Mouse (Mus musculus): Measurements from ENCODE around the gene Cuedc2. TPM values are rescaled to one million over a fixed set of nuclear protein-coding genes. Genes with fewer than 3 reads are reported as not detected.

Cuedc2 gene
- polyA plus RNA-seq, 1 experiment from 2014 or later = 169 TPM

GRCm38 (mm10) chr19:46308706-46309435, 29.6 kb downstream of the Cuedc2 start:
- H3K27ac ChIP-seq (ENCODE audit: low read length) = no peak overlapping the region
- WGBS = 3% methylated on average over 46 of the region's 47 CpGs
- H3K9ac ChIP-seq (replicated peaks; ENCODE audit: low read depth, low read length) = peak overlapping the region; percentile 28; the same call in 1 of the 2 replicates
- H3K27me3 ChIP-seq (ENCODE audit: control insufficient read depth, insufficient read depth, low read length) = no peaks in the 10 kb centered on the region
- ATAC-seq (ENCODE audit: insufficient number of reproducible peaks, insufficient read depth, low FRiP score, low read depth) = 0 out of 2 replicates have a peak, but pooled peaks have one; percentile 5
- H3K36me3 ChIP-seq (ENCODE audit: control insufficient read depth, insufficient read depth, low read length) = peaks cover 36% of the 10 kb centered on the region
- no peaks in the 10 kb centered on the region for H3K9me3 ChIP-seq (ENCODE audit: control insufficient read depth, low read depth, low read length)
- H3K4me1 ChIP-seq (ENCODE audit: control insufficient read depth, insufficient read depth, low read length) = peaks cover 15% of the 10 kb centered on the region; the same call in 1 of the 2 replicates
- H3K4me3 ChIP-seq (ENCODE audit: low read depth, low read length) = peak overlapping the region; percentile 31
- peak overlapping the region; percentile 66 for H3K4me2 ChIP-seq (replicated peaks; ENCODE audit: low read depth, low read length)

GRCm38 (mm10) chr19:46308303-46308702, 30.2 kb downstream of the Cuedc2 start:
- Histone ChIP-seq H3K4me3 (ENCODE audit: low read depth, low read length) (no peak overlapping the region), H3K27ac (ENCODE audit: low read length) (no peak overlapping the region), H3K27me3 (ENCODE audit: control insufficient read depth, insufficient read depth, low read length) (no peaks in the 10 kb centered on the region), H3K36me3 (ENCODE audit: control insufficient read depth, insufficient read depth, low read length) (peaks cover 36% of the 10 kb centered on the region), H3K9ac (replicated peaks; ENCODE audit: low read depth, low read length) (no peak overlapping the region), H3K4me2 (replicated peaks; ENCODE audit: low read depth, low read length) (peak overlapping the region; percentile 66; the same call in 1 of the 2 replicates), H3K9me3 (ENCODE audit: control insufficient read depth, low read depth, low read length) (no peaks in the 10 kb centered on the region), H3K4me1 (ENCODE audit: control insufficient read depth, insufficient read depth, low read length) (peaks cover 18% of the 10 kb centered on the region; the same call in 1 of the 2 replicates)
- 70% methylated on average over 16 of the region's 16 CpGs for WGBS
- ATAC-seq (ENCODE audit: insufficient number of reproducible peaks, insufficient read depth, low FRiP score, low read depth) = no peak

- WGBS = 80% methylated on average over 16 of the region's 16 CpGs
Observed at GRCm38 (mm10) chr19:46307781-46308180, 30.7 kb downstream of the Cuedc2 start.

GRCm38 (mm10) chr19:46306751-46307289, 31.7 kb downstream of the Cuedc2 start:
- Histone ChIP-seq H3K27ac (ENCODE audit: low read length) (no peak overlapping the region), H3K4me1 (ENCODE audit: control insufficient read depth, insufficient read depth, low read length) (peaks cover 18% of the 10 kb centered on the region; the same call in 1 of the 2 replicates), H3K36me3 (ENCODE audit: control insufficient read depth, insufficient read depth, low read length) (peaks cover 33% of the 10 kb centered on the region), H3K4me3 (ENCODE audit: low read depth, low read length) (no peak overlapping the region), H3K9ac (replicated peaks; ENCODE audit: low read depth, low read length) (no peak overlapping the region), H3K4me2 (replicated peaks; ENCODE audit: low read depth, low read length) (no peak overlapping the region), H3K9me3 (ENCODE audit: control insufficient read depth, low read depth, low read length) (no peaks in the 10 kb centered on the region), H3K27me3 (ENCODE audit: control insufficient read depth, insufficient read depth, low read length) (no peaks in the 10 kb centered on the region)
- ATAC-seq (ENCODE audit: insufficient number of reproducible peaks, insufficient read depth, low FRiP score, low read depth) = no peak
- 94% methylated on average over 9 of the region's 9 CpGs for WGBS

More at GRCm38 (mm10) chr19:46307781-46308180, 30.7 kb downstream of the Cuedc2 start:
- H3K36me3 ChIP-seq (ENCODE audit: control insufficient read depth, insufficient read depth, low read length) = peaks cover 36% of the 10 kb centered on the region
- no peak overlapping the region for H3K4me3 ChIP-seq (ENCODE audit: low read depth, low read length)
- H3K27ac ChIP-seq (ENCODE audit: low read length) = no peak overlapping the region
- no peak overlapping the region for H3K4me2 ChIP-seq (replicated peaks; ENCODE audit: low read depth, low read length)
- ATAC-seq (ENCODE audit: insufficient number of reproducible peaks, insufficient read depth, low FRiP score, low read depth) = no peak
- H3K27me3 ChIP-seq (ENCODE audit: control insufficient read depth, insufficient read depth, low read length) = no peaks in the 10 kb centered on the region
- 0 out of 2 replicates have a peak overlapping the region, but pooled peaks have one; percentile 10 for H3K9ac ChIP-seq (replicated peaks; ENCODE audit: low read depth, low read length)
- no peaks in the 10 kb centered on the region for H3K9me3 ChIP-seq (ENCODE audit: control insufficient read depth, low read depth, low read length)
- H3K4me1 ChIP-seq (ENCODE audit: control insufficient read depth, insufficient read depth, low read length) = peaks cover 18% of the 10 kb centered on the region; the same call in 1 of the 2 replicates

GRCm38 (mm10) chr19:46306268-46306610, 32.3 kb downstream of the Cuedc2 start:
- ATAC-seq (ENCODE audit: insufficient number of reproducible peaks, insufficient read depth, low FRiP score, low read depth) = no peak
- peak overlapping the region; percentile 99 for H3K4me2 ChIP-seq (replicated peaks; ENCODE audit: low read depth, low read length)
- H3K9me3 ChIP-seq (ENCODE audit: control insufficient read depth, low read depth, low read length) = no peaks in the 10 kb centered on the region
- H3K9ac ChIP-seq (replicated peaks; ENCODE audit: low read depth, low read length) = peak overlapping the region; percentile 41; the same call in 1 of the 2 replicates
- peak overlapping the region; percentile 81 for H3K4me3 ChIP-seq (ENCODE audit: low read depth, low read length)
- H3K27ac ChIP-seq (ENCODE audit: low read length) = no peak overlapping the region
- H3K4me1 ChIP-seq (ENCODE audit: control insufficient read depth, insufficient read depth, low read length) = peaks cover 18% of the 10 kb centered on the region; the same call in 1 of the 2 replicates
- WGBS = 57% methylated on average over 5 of the region's 5 CpGs
- no peaks in the 10 kb centered on the region for H3K27me3 ChIP-seq (ENCODE audit: control insufficient read depth, insufficient read depth, low read length)
- peaks cover 27% of the 10 kb centered on the region for H3K36me3 ChIP-seq (ENCODE audit: control insufficient read depth, insufficient read depth, low read length)

GRCm38 (mm10) chr19:46305432-46306267, 32.9 kb downstream of the Cuedc2 start:
- Histone ChIP-seq H3K4me2 (replicated peaks; ENCODE audit: low read depth, low read length) (peak overlapping the region; percentile 99), H3K4me1 (ENCODE audit: control insufficient read depth, insufficient read depth, low read length) (peaks cover 18% of the 10 kb centered on the region; the same call in 1 of the 2 replicates), H3K4me3 (ENCODE audit: low read depth, low read length) (peak overlapping the region; percentile 81), H3K9ac (replicated peaks; ENCODE audit: low read depth, low read length) (peak overlapping the region; percentile 45), H3K27ac (ENCODE audit: low read length) (peak overlapping the region; percentile 71; the same call in 1 of the 2 replicates), H3K27me3 (ENCODE audit: control insufficient read depth, insufficient read depth, low read length) (no peaks in the 10 kb centered on the region), H3K36me3 (ENCODE audit: control insufficient read depth, insufficient read depth, low read length) (peaks cover 23% of the 10 kb centered on the region), H3K9me3 (ENCODE audit: control insufficient read depth, low read depth, low read length) (no peaks in the 10 kb centered on the region)
- WGBS = 1% methylated on average over 36 of the region's 43 CpGs
- ATAC-seq (ENCODE audit: insufficient number of reproducible peaks, insufficient read depth, low FRiP score, low read depth) = peak; percentile 76

- ATAC-seq (ENCODE audit: insufficient number of reproducible peaks, insufficient read depth, low FRiP score, low read depth) = peak; percentile 26
- peak overlapping the region; percentile 45; the same call in 1 of the 2 replicates for H3K9ac ChIP-seq (replicated peaks; ENCODE audit: low read depth, low read length)
- peaks cover 17% of the 10 kb centered on the region for H3K36me3 ChIP-seq (ENCODE audit: control insufficient read depth, insufficient read depth, low read length)
- H3K4me3 ChIP-seq (ENCODE audit: low read depth, low read length) = peak overlapping the region; percentile 81
- 2% methylated on average over 34 of the region's 34 CpGs for WGBS
- no peaks in the 10 kb centered on the region for H3K9me3 ChIP-seq (ENCODE audit: control insufficient read depth, low read depth, low read length)
- no peaks in the 10 kb centered on the region for H3K27me3 ChIP-seq (ENCODE audit: control insufficient read depth, insufficient read depth, low read length)
- H3K27ac ChIP-seq (ENCODE audit: low read length) = peak overlapping the region; percentile 71
- H3K4me1 ChIP-seq (ENCODE audit: control insufficient read depth, insufficient read depth, low read length) = peaks cover 18% of the 10 kb centered on the region; the same call in 1 of the 2 replicates
- H3K4me2 ChIP-seq (replicated peaks; ENCODE audit: low read depth, low read length) = peak overlapping the region; percentile 99
Observed at GRCm38 (mm10) chr19:46304908-46305333, 33.6 kb downstream of the Cuedc2 start.
